Mouse (Mus musculus): ENCODE measurements around the gene Psmg3. TPM values are rescaled to one million over a fixed set of nuclear protein-coding genes. Genes with fewer than 3 reads are reported as not detected.

Gene Psmg3
- 15.1 TPM for total RNA-seq (2023)

DNA sequence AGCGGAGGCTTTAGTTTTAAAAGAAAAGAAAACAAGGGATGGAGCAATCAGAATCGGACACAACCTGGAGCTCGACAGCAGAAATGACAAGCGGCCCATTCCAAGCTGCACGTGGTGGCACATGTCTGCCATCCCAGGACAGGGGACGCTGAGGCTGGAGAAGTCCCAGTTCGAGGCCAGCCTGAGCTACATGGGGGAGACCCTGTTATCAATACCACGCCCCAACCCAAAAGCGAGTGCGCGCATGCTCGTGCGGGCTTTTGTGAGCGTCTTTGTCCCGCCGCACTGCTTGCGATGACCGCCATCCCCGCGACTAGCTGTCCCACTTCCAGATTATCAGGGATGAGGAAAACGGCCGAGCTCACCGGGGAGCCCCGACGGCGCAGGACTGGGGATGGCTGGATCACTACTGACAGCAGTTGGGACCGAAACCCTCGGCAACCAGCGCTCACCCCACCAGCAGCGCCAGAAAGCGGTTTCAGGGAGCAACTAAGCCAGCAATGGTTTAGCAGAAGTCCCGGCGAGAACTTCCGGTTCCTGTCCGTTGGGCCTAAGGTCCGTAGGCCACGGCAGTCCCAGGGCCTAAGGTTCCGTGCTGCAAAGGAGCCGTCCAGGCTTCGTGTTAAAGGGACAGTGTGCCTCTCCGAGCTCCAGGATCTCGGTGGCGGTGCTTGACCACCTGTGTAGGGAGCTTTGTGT lies at the start of gene Psmg3, which contains the start of gene Gm26938:
TSS of gene Psmg3 (minus strand) at position 529 of the 699 bp plus-strand sequence.
TSS of gene Gm26938 (minus strand) at position 51 of the 699 bp plus-strand sequence.

DNA sequence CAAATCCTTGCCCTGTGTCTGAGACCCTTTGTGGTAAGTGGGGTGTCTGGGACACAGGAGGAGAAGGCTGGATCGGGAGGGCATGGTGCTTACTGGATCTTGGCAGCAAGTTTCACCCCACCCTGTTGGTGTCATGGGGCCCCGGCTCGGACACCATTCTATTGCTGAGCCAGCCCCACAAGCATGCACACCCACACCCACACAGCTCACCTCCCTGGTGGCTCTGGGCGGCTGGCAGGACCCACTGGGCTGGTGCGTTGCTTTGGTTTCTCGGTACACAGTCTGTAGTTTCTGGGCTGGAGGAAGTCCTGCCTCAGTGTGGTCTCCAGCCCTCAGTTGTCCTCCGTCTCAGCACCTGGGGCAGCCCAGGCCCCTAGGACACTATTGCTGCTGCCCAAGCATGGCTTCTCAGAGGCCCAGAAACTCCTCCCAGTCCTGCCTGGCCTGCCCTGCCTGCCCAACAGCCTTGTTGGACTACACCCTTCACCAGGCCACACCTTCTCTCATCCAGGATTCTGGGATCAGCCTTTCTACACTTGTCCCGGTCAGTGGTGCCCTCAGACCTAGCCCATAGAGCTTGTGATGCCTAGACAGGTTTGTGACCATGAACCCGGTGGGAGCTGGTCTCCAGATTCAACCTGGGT lies 7.0 kb downstream of the Psmg3 start, which contains the start of gene Tmem184a:
TSS of gene Tmem184a (minus strand) at position 380 of the 644 bp plus-strand sequence.

DNA sequence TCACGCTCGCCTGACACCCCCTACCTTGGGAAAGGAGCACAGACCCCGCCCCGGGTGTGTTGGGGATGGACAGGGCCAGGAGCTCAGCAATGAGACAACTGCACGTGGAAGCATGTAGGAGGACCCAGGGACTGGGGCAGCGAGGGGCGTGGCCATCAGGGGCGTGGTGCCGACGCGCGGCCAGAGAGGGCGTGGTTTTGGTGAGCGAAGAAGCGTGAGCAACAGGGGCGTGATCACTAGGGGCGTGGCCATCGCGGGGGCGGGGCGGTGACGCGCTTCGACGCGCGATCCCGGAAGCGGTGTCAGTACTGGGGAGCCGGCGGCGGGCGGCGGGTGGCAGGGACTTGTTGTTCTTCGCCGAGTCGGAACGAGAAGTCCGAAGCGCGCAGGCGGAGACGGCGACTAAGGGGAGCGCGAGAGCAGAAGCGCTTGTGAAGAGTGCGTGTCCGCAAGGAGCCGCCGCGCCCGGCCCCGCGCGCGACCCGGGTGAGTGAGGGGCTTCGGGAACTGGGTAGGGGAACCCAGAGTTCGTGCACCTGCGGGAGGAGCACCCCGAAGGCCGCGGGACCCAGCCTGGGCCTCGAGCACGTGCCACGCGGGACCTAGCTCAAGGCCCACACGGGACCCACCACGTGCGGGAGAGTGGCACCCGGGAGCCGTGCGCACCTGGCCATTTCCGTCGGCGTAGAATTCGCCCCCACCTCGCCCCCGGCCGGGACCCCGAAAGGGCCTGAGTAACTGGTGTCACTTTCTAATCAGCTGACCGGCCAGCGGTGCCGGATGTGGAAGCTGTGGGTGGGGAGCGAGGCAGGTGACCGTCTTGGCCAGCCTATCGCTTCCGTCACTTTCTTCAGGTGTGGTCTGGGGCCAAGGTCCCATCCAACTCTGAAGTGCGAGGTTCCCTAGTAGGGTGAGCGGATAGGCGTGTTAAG lies 35.2 kb downstream of the Psmg3 start, which contains the start of gene Mafk:
TSS of gene Mafk (plus strand) at position 287 of the 932 bp plus-strand sequence.

DNA sequence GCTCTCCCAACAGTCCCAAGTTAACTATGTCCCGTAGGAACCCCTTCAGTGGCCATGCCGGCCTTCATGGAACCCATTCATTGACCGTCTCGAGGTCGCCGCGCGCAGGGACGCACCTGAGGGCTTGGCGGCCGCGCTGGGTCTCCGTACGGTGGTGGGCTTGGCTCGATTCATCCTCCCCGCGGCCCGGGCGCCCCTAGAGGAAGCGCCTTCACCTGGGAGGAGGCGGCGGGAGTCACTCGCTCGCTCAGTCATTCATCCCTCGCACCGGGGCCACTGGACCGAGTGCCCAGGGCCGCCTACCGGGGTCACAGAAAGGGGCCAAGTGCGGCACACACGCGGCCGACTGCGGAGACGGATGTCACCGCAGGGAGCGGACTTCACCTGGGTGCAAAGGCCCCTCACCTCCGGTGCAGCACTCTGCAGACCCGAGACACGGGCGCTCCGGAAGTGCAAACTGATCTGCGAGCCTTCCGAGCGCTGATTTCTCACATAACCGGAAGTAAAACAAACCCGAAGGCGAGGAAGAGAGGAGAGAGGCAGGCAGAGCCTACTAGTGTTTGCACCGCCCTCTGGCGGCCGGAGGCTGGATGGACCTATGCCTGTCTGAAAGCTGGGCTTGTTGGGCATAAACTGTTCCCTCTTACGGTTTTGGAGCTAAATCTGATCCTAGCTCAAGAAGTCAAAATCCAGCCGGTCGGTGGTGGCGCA lies 51.3 kb downstream of the Psmg3 start, which contains the start of gene Ints1:
TSS of gene Ints1 (minus strand) at position 459 of the 711 bp plus-strand sequence.

Other genes with a start within 250 kb of the Psmg3 start
- not detected for gene Micall2, start 90.5 kb downstream of the Psmg3 start, total RNA-seq (2023)
- 115 TPM for gene Ints1, start 51.2 kb downstream of the Psmg3 start, total RNA-seq (2023)
- gene Mafk, start 35.4 kb downstream of the Psmg3 start, total RNA-seq (2023): 148 TPM
- gene Tmem184a, start 7.0 kb downstream of the Psmg3 start, total RNA-seq (2023): not detected
- not detected for gene Gm26938, start 478 bp downstream of the Psmg3 start, total RNA-seq (2023)
- not detected for gene Elfn1, start 81.1 kb upstream of the Psmg3 start, total RNA-seq (2023)